In genomic region chr2:156007888-156008532, GRCm38 (mm10) we compare ENCODE assay signal across 8 mouse cellular contexts. TPM values are rescaled to one million over a fixed set of nuclear protein-coding genes. Genes with fewer than 3 reads are reported as not detected.
DNase-seq lines count a peak whose midpoint lies in the region; ATAC-seq lines count a peak whose summit lies in the region.

Gene 6430550D23Rik (minus strand): TSS chr2:156007977.
Gene Ergic3 (plus strand): TSS chr2:156008045.

- peak within 1 kb of the TSS; percentile 81 for H3K4me3 ChIP-seq in forebrain, embryonic 14.5 days (ENCODE audit: low read depth, low read length)
- peak within 1 kb of the TSS; percentile 95 for H3K4me3 ChIP-seq in neural tube, embryonic 15.5 days (replicated peaks)

- no peaks in the 10 kb centered on the region for H3K27me3 ChIP-seq in forebrain, embryonic 14.5 days (replicated peaks; ENCODE audit: control insufficient read depth, insufficient read depth, low read length)
- H3K27me3 ChIP-seq in neural tube, embryonic 15.5 days (replicated peaks): no peaks in the 10 kb centered on the region

- DNase-seq in ES-CJ7 (ENCODE audit: low read depth, low spot score): peak; percentile 99
- peak; percentile 98 for DNase-seq in cerebellum, adult 11 months
- peak; percentile 98 for DNase-seq in forebrain, embryonic 14.5 days (ENCODE audit: low spot score)
- DNase-seq in heart, postnatal 14 days: peak; percentile 96 to 98
- DNase-seq in layer of hippocampus, adult 11-12 months (ENCODE audit: low spot score): peak; percentile 98
- peak; percentile 99 for DNase-seq in lung, adult 18-20 months
- peak; percentile 99 for DNase-seq in testis, postnatal 14 days (ENCODE audit: low spot score)

- intact Hi-C loops in heart, postnatal 14 days (cut with DNase I): no loop called here

- WGBS in forebrain, embryonic 14.5 days: under 1% methylated on average over 45 of the region's 45 CpGs
- WGBS in neural tube, embryonic 15.5 days: under 1% methylated on average over 44 of the region's 45 CpGs

- H3K9ac ChIP-seq in forebrain, embryonic 14.5 days (ENCODE audit: low read length): peak within 1 kb of the TSS; percentile 80
- peak within 1 kb of the TSS; percentile 80 for H3K9ac ChIP-seq in neural tube, embryonic 15.5 days (replicated peaks)

- peak within 1 kb of the TSS; percentile 55 for H3K4me2 ChIP-seq in forebrain, embryonic 14.5 days (ENCODE audit: low read length)
- H3K4me2 ChIP-seq in neural tube, embryonic 15.5 days: peak within 1 kb of the TSS; percentile 80

- H3K4me1 ChIP-seq in forebrain, embryonic 14.5 days (ENCODE audit: control insufficient read depth, insufficient read depth, low read length): peaks cover 7% of the 10 kb centered on the region; the same call in 1 of the 2 replicates
- H3K4me1 ChIP-seq in neural tube, embryonic 15.5 days: peaks cover 16% of the 10 kb centered on the region

- H3K9me3 ChIP-seq in forebrain, embryonic 14.5 days (replicated peaks; ENCODE audit: control insufficient read depth, low read length): no peaks in the 10 kb centered on the region
- no peaks in the 10 kb centered on the region for H3K9me3 ChIP-seq in neural tube, embryonic 15.5 days (replicated peaks)

- peaks cover 30% of the 10 kb centered on the region for H3K36me3 ChIP-seq in forebrain, embryonic 14.5 days (ENCODE audit: control insufficient read depth, insufficient read depth, low read length)
- H3K36me3 ChIP-seq in neural tube, embryonic 15.5 days: peaks cover 33% of the 10 kb centered on the region

- peak; percentile 99 for ATAC-seq in forebrain, embryonic 14.5 days
- ATAC-seq in neural tube, embryonic 15.5 days (ENCODE audit: low FRiP score): peak; percentile 100

- peak within 1 kb of the TSS; percentile 36; the same call in 1 of the 2 replicates for H3K27ac ChIP-seq in forebrain, embryonic 14.5 days (ENCODE audit: low read depth, low read length)
- peak within 1 kb of the TSS; percentile 82 for H3K27ac ChIP-seq in neural tube, embryonic 15.5 days (replicated peaks)

RNA-seq across cellular contexts. Expression of gene 6430550D23Rik, which starts in this region (rescaled TPM):
- polyA plus RNA-seq in forebrain, embryonic 14.5 days (2014; fragmentation: Nextera tagmentation; extraction: Ambion mirVana): 0.63 and 1.0 TPM in 2 replicates
- total RNA-seq in heart, postnatal 14 days (2021): under 1 TPM; 0.26 to 0.66 TPM
- 1.6 and 2.1 TPM in 2 replicates for polyA plus RNA-seq in neural tube, embryonic 15.5 days (2015; fragmentation: Nextera tagmentation; extraction: Ambion mirVana)

RNA-seq across cellular contexts. Expression of gene Ergic3, which starts in this region (rescaled TPM):
- polyA plus RNA-seq in forebrain, embryonic 14.5 days (2014; fragmentation: Nextera tagmentation; extraction: Ambion mirVana): 391 and 444 TPM in 2 replicates
- 10 to 100 TPM; 65.2 to 71.2 TPM for total RNA-seq in heart, postnatal 14 days (2021)
- polyA plus RNA-seq in neural tube, embryonic 15.5 days (2015; fragmentation: Nextera tagmentation; extraction: Ambion mirVana): 395 and 438 TPM in 2 replicates

Comparison
In these comparisons a context has a peak if more than half of its experiments do, and no peak if none do; other contexts are left out.
1. Peak in every context shown above with its lines: DNase-seq, ATAC-seq, H3K4me3 ChIP-seq and H3K27ac ChIP-seq.